Mouse (Mus musculus): Measurements from ENCODE around the gene Fryl. TPM values are rescaled to one million over a fixed set of nuclear protein-coding genes. Genes with fewer than 3 reads are reported as not detected.
"Not testable (repeated sequence)": the region's sequence is repeated elsewhere in the genome, so short reads cannot be mapped to it uniquely, and the experiment has no call there.

Gene Fryl
- polyA plus RNA-seq, 1 experiment from 2014 or later, result 24.2 TPM

DNA sequence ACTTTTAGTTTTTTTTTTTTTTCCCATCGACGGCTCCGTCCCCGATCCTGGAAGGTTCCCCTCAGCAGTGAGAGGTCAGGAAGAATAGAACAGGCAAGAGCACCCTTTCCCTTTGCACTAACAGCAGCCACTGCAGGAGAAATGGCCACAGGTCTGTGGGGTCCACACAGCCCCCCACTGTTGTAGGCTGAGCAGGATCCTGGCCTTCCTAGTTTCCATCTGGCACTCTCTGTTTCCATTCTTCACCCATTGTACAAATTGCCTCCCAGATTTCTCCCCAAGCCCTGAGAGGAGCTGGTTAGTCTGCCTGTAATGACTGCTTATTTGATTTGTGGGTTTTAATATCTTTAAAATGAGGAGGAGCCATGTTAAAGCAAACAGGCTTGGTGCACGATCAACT, 252.4 kb downstream of the Fryl start:
- H3K27me3 ChIP-seq (ENCODE audit: control insufficient read depth, insufficient read depth, low read length), result peaks cover 20% of the 10 kb centered on the region
- no peaks in the 10 kb centered on the region for H3K36me3 ChIP-seq (ENCODE audit: control insufficient read depth, insufficient read depth, low read length)
- H3K4me3 ChIP-seq (ENCODE audit: low read depth, low read length), result no peak overlapping the region
- DNase-seq (ENCODE audit: low spot score) (no peak), ATAC-seq (ENCODE audit: insufficient number of reproducible peaks, low FRiP score, low TSS enrichment, low read depth) (no peak)
- H3K9ac ChIP-seq (ENCODE audit: low read length), result no peak overlapping the region
- no peaks in the 10 kb centered on the region for H3K4me1 ChIP-seq (ENCODE audit: control insufficient read depth, insufficient read depth, low read length)
- H3K9me3 ChIP-seq (ENCODE audit: control insufficient read depth, low read length), result no peaks in the 10 kb centered on the region
- 91% methylated on average over 5 of the region's 5 CpGs for WGBS
- no peak overlapping the region for H3K27ac ChIP-seq (replicated peaks; ENCODE audit: low read depth, low read length)
- no peak overlapping the region for H3K4me2 ChIP-seq (ENCODE audit: low read depth, severe bottlenecking)

DNA sequence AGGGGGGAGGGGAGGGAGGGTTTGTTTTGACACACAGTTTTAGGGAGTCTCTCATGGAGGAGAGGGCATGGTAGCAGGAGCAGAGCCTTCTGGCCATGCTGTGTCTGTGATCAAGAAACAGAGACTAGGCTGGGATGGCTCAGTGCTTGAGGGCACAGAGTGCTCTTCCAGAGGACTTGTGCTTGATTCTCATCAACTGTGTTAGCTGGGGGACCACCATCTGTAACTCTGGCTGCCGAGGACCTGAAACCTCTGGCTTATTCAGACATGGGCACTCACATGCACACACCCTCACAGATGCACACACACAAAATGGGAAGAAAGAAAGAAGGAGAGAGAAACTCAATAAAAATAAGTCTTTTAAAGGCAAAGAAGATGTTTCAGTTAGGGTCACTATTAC, 257.9 kb downstream of the Fryl start:
- 83% methylated on average over 1 of the region's 1 CpGs for WGBS
- H3K9ac ChIP-seq (ENCODE audit: low read length); ATAC-seq (ENCODE audit: insufficient number of reproducible peaks, low FRiP score, low TSS enrichment, low read depth); H3K4me2 ChIP-seq (ENCODE audit: low read depth, severe bottlenecking); DNase-seq (ENCODE audit: low spot score); H3K27me3 ChIP-seq (ENCODE audit: control insufficient read depth, insufficient read depth, low read length); H3K9me3 ChIP-seq (ENCODE audit: control insufficient read depth, low read length); H3K36me3 ChIP-seq (ENCODE audit: control insufficient read depth, insufficient read depth, low read length); H3K4me1 ChIP-seq (ENCODE audit: control insufficient read depth, insufficient read depth, low read length); H3K27ac ChIP-seq (replicated peaks; ENCODE audit: low read depth, low read length); H3K4me3 ChIP-seq (ENCODE audit: low read depth, low read length): not testable (repeated sequence)

DNA sequence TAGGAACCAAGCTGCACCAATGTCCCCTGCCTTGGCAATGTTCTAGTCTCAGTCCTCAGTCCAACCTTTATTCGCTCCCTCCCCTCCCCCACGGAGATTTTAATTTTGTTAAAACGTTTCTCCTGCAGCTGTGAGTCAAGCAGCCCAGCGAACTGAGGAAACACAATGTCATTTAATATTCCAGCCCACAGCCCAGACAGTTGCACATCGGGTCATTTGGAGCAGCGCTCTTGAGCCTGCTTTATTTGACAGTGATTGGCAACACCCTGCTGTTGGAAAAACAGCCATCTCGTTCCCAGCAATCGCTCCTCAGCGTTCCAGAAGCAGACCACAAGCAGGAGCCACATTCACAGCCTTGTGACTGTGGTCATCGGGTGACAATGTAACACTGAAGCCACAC, 261.0 kb downstream of the Fryl start:
- Histone ChIP-seq H3K9ac (ENCODE audit: low read length) (no peak overlapping the region), H3K4me1 (ENCODE audit: control insufficient read depth, insufficient read depth, low read length) (no peaks in the 10 kb centered on the region), H3K27ac (replicated peaks; ENCODE audit: low read depth, low read length) (no peak overlapping the region), H3K27me3 (ENCODE audit: control insufficient read depth, insufficient read depth, low read length) (no peaks in the 10 kb centered on the region), H3K4me3 (ENCODE audit: low read depth, low read length) (no peak overlapping the region), H3K9me3 (ENCODE audit: control insufficient read depth, low read length) (no peaks in the 10 kb centered on the region), H3K36me3 (ENCODE audit: control insufficient read depth, insufficient read depth, low read length) (no peaks in the 10 kb centered on the region), H3K4me2 (ENCODE audit: low read depth, severe bottlenecking) (no peak overlapping the region)
- no peak for DNase-seq (ENCODE audit: low spot score)
- 46% methylated on average over 10 of the region's 10 CpGs for WGBS
- ATAC-seq (ENCODE audit: insufficient number of reproducible peaks, low FRiP score, low TSS enrichment, low read depth), result no peak

DNA sequence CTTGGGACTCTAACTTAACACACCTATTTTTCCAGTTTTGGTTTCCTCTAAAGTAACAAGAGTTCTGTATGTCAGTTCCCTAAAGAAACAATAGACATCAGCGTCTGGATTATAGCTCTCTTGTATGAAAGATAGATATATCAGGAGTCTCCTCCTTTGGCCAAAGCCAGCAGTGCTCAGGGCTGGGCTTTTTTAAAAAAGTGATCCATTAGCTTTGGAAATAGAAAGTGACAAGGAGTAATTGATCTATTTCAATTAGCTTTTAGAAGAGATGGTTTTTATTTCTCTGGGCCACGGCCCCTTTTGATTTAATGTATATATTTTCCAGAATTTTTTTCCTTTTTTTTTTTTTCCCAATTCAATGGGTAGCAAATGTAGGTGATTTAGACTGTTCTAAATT, 261.5 kb downstream of the Fryl start:
- H3K4me2 ChIP-seq (ENCODE audit: low read depth, severe bottlenecking), result no peak overlapping the region
- H3K4me1 ChIP-seq (ENCODE audit: control insufficient read depth, insufficient read depth, low read length), result no peaks in the 10 kb centered on the region
- ATAC-seq (ENCODE audit: insufficient number of reproducible peaks, low FRiP score, low TSS enrichment, low read depth) (no peak), DNase-seq (ENCODE audit: low spot score) (no peak)
- no peak overlapping the region for H3K9ac ChIP-seq (ENCODE audit: low read length)
- WGBS, result 76% methylated on average over 2 of the region's 2 CpGs
- H3K9me3 ChIP-seq (ENCODE audit: control insufficient read depth, low read length), result no peaks in the 10 kb centered on the region
- H3K36me3 ChIP-seq (ENCODE audit: control insufficient read depth, insufficient read depth, low read length), result no peaks in the 10 kb centered on the region
- no peaks in the 10 kb centered on the region for H3K27me3 ChIP-seq (ENCODE audit: control insufficient read depth, insufficient read depth, low read length)
- no peak overlapping the region for H3K4me3 ChIP-seq (ENCODE audit: low read depth, low read length)
- no peak overlapping the region for H3K27ac ChIP-seq (replicated peaks; ENCODE audit: low read depth, low read length)

DNA sequence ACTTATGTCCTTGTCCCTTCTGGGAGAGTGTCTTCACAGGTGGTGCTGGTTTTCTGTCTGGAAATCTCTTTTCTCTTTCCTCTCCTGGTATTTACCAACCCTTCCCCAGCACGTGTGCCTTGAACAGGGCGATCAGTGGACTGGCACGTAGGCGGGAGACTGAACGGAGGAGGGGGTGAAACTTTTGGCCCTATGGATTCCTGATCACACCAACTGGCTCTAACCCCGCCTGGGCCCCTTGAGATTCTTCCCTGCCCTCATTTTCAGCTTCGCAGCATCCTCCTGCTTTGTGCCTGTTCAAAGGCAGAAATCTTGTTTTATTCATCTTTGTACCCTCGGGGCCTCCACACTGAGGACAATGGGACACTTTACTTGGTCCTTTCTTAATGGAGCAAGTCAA, 262.0 kb downstream of the Fryl start:
- Histone ChIP-seq H3K9ac (ENCODE audit: low read length) (no peak overlapping the region), H3K4me1 (ENCODE audit: control insufficient read depth, insufficient read depth, low read length) (no peaks in the 10 kb centered on the region), H3K4me2 (ENCODE audit: low read depth, severe bottlenecking) (no peak overlapping the region), H3K27ac (replicated peaks; ENCODE audit: low read depth, low read length) (no peak overlapping the region), H3K9me3 (ENCODE audit: control insufficient read depth, low read length) (no peaks in the 10 kb centered on the region), H3K27me3 (ENCODE audit: control insufficient read depth, insufficient read depth, low read length) (no peaks in the 10 kb centered on the region), H3K4me3 (ENCODE audit: low read depth, low read length) (no peak overlapping the region), H3K36me3 (ENCODE audit: control insufficient read depth, insufficient read depth, low read length) (no peaks in the 10 kb centered on the region)
- DNase-seq (ENCODE audit: low spot score), result no peak
- 80% methylated on average over 8 of the region's 8 CpGs for WGBS
- ATAC-seq (ENCODE audit: insufficient number of reproducible peaks, low FRiP score, low TSS enrichment, low read depth), result no peak

DNA sequence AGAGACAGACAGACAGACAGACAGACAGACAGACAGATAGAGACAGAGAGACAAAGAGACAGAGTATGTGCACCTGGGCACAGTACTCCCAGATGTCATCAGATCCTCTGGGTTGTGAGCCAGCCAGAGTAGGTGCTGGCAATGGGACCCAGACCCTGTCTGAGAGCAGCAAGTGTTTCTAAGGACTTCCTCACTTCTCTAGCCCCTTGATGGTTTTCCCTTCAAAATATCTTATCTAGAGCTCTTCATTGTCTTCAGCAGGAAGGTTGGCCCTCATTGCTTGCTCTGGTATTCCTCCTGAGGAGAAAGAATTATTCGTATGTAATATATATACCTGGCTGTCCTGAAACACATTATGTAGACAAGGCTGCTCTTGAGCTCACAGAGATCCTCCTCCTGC, 263.9 kb downstream of the Fryl start:
- Histone ChIP-seq H3K4me1 (ENCODE audit: control insufficient read depth, insufficient read depth, low read length) (no peaks in the 10 kb centered on the region), H3K4me3 (ENCODE audit: low read depth, low read length) (no peak overlapping the region), H3K9ac (ENCODE audit: low read length) (no peak overlapping the region), H3K9me3 (ENCODE audit: control insufficient read depth, low read length) (no peaks in the 10 kb centered on the region), H3K27me3 (ENCODE audit: control insufficient read depth, insufficient read depth, low read length) (no peaks in the 10 kb centered on the region), H3K27ac (replicated peaks; ENCODE audit: low read depth, low read length) (no peak overlapping the region), H3K4me2 (ENCODE audit: low read depth, severe bottlenecking) (no peak overlapping the region), H3K36me3 (ENCODE audit: control insufficient read depth, insufficient read depth, low read length) (no peaks in the 10 kb centered on the region)
- 88% methylated on average over 1 of the region's 1 CpGs for WGBS
- DNase-seq (ENCODE audit: low spot score), result no peak
- ATAC-seq (ENCODE audit: insufficient number of reproducible peaks, low FRiP score, low TSS enrichment, low read depth), result no peak

DNA sequence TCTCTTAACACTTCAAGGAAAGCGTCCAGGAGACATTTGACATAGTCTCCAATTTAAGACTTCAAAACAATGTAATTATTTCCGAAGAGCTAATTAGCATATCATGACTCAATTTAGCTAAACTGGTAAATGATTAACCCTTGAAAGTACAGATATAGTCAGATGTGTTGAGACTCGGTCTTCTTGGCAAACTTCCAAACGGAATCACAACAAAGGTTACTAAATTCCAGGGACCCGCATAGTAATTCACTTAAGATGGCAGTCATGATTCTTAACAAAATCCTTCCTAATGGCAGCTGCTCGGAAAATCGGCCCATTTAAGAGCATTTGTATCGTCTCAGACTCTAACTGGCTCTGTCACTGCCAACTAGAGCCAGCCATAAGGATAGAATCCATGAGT, 266.7 kb downstream of the Fryl start:
- Histone ChIP-seq H3K4me2 (ENCODE audit: low read depth, severe bottlenecking) (no peak overlapping the region), H3K4me3 (ENCODE audit: low read depth, low read length) (no peak overlapping the region), H3K4me1 (ENCODE audit: control insufficient read depth, insufficient read depth, low read length) (no peaks in the 10 kb centered on the region), H3K36me3 (ENCODE audit: control insufficient read depth, insufficient read depth, low read length) (no peaks in the 10 kb centered on the region), H3K9me3 (ENCODE audit: control insufficient read depth, low read length) (no peaks in the 10 kb centered on the region), H3K9ac (ENCODE audit: low read length) (no peak overlapping the region), H3K27me3 (ENCODE audit: control insufficient read depth, insufficient read depth, low read length) (no peaks in the 10 kb centered on the region), H3K27ac (replicated peaks; ENCODE audit: low read depth, low read length) (no peak overlapping the region)
- ATAC-seq (ENCODE audit: insufficient number of reproducible peaks, low FRiP score, low TSS enrichment, low read depth), result no peak
- 76% methylated on average over 8 of the region's 8 CpGs for WGBS
- DNase-seq (ENCODE audit: low spot score), result no peak

DNA sequence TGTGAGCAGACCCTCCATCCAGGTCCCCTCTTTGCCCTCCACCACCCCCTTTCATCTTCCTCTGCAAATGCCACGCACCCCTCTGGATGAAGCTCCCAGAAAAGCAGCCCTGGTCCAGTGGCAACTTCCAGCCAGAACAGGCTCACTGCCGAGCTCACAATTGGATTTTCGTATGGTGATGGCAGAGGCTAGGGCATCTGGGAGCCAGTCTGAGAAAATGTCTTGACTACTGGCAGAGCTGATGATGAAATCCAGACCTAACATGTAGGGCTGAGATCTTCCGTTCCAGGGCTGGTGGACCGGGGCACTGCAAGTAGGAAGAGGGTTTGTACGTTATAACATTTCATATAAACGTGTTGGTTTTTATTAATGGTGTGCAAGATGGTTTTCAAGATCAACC, 268.6 kb downstream of the Fryl start:
- no peaks in the 10 kb centered on the region for H3K36me3 ChIP-seq (ENCODE audit: control insufficient read depth, insufficient read depth, low read length)
- no peak overlapping the region for H3K27ac ChIP-seq (replicated peaks; ENCODE audit: low read depth, low read length)
- no peak overlapping the region for H3K9ac ChIP-seq (ENCODE audit: low read length)
- H3K27me3 ChIP-seq (ENCODE audit: control insufficient read depth, insufficient read depth, low read length), result no peaks in the 10 kb centered on the region
- no peaks in the 10 kb centered on the region for H3K4me1 ChIP-seq (ENCODE audit: control insufficient read depth, insufficient read depth, low read length)
- no peak for ATAC-seq (ENCODE audit: insufficient number of reproducible peaks, low FRiP score, low TSS enrichment, low read depth)
- 79% methylated on average over 7 of the region's 7 CpGs for WGBS
- H3K9me3 ChIP-seq (ENCODE audit: control insufficient read depth, low read length), result no peaks in the 10 kb centered on the region
- DNase-seq (ENCODE audit: low spot score), result no peak
- H3K4me2 ChIP-seq (ENCODE audit: low read depth, severe bottlenecking), result no peak overlapping the region
- no peak overlapping the region for H3K4me3 ChIP-seq (ENCODE audit: low read depth, low read length)

DNA sequence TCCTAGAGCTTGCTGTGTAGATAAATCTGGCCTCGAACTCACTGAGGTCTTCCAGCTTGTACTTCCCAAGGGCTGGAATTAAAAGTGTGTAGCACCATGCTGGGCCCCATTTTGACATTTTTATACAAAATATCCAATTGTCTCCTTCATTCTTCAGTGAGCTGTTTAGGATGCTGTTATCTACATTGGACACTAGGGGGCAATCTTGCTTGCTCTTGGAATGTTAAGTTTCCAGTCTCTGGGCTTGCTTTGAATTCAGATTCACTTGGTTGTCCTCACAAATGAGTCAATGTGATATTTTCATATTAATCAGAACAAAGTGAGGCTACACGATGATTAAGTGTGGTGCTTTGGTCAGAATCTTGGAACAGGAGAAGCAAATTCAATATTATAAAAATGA, 272.3 kb downstream of the Fryl start:
- ATAC-seq (ENCODE audit: insufficient number of reproducible peaks, low FRiP score, low TSS enrichment, low read depth), result no peak
- H3K9me3 ChIP-seq (ENCODE audit: control insufficient read depth, low read length), result no peaks in the 10 kb centered on the region
- 4% methylated on average over 2 of the region's 2 CpGs for WGBS

More for the DNA sequence above, 272.3 kb downstream of the Fryl start:
- Histone ChIP-seq H3K27me3 (ENCODE audit: control insufficient read depth, insufficient read depth, low read length) (no peaks in the 10 kb centered on the region), H3K4me1 (ENCODE audit: control insufficient read depth, insufficient read depth, low read length) (no peaks in the 10 kb centered on the region), H3K4me3 (ENCODE audit: low read depth, low read length) (no peak overlapping the region), H3K9ac (ENCODE audit: low read length) (no peak overlapping the region), H3K27ac (replicated peaks; ENCODE audit: low read depth, low read length) (no peak overlapping the region), H3K36me3 (ENCODE audit: control insufficient read depth, insufficient read depth, low read length) (no peaks in the 10 kb centered on the region; the same call in 1 of the 2 replicates), H3K4me2 (ENCODE audit: low read depth, severe bottlenecking) (no peak overlapping the region)
- DNase-seq (ENCODE audit: low spot score), result no peak

All from limb, embryonic 11.5 days (tissue).